Mouse (Mus musculus) embryo, embryonic 11.5 days (tissue): ENCODE measurements at regions not wholly inside any gene's neighbourhood (a gene's known extent, or its start where the extent isn't known, plus 50 kb on each side); places are given as distances from the start of the nearest gene placed in this dataset.

Experiments
- DNase-seq: peaks from one replicate; pipeline ENCODE4 v3.0.0-alpha.2; 2012; ENCODE audit warnings: low read depth, low spot score

DNA sequence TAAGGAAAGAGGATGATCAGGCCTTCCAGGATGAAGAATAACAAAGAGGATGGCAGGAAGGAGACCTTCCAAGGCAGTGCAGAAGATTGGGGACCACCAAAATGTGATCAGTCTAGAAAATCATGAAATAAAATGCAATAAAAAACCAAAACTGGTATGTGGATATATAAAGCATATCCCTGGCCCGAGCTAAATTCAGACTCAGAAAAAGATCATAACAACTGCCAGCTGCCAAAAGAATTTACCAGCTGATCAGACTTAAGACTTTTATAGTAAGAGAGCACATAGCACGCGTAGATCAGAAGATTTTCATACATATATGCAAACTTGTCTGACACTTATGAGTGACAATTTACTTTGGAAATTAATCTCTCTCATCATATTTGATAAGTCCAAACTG lies 767.5 kb upstream of the Zeb2 start:
- DNase-seq: no peak

DNA sequence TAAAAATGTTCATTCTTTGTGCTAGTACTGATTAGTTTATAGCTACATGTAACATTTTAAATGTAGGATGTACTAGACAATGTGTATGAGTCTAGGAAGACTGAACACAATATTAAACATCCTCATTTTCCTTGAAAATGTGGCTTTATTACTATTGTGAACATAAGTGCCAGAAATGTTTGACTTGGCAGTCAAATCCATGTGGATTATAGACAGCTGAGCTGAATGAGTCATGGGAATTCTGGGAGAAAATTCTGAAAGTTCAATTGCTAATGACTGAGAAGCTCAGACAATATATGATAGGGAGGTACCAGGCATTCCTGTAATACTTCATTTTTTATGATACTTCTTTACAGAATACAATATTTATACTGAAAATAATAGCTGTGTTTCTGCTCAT lies 761.5 kb upstream of the Zeb2 start:
- DNase-seq: no peak

DNA sequence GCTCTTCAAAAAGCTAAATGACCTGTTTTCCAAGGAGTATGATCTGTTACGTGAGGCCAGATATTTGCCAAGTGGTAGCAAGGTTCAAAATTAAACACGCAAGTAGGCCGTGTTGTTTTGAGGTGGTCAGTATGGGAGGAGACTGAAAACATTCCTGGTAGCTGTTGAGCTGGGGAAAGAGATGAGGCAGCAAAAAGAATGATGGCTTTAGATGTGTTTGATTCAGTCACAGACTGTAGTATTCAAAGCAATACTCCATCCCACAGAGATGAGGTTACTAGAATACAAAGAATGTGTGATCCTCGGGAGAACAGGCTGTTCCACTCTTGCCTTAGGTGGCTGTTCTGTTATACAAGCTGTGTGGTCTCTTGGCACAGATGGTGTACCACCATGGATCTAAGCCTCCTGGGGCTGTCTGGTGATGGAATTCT lies 742.7 kb upstream of the Zeb2 start:
- no peak for DNase-seq

DNA sequence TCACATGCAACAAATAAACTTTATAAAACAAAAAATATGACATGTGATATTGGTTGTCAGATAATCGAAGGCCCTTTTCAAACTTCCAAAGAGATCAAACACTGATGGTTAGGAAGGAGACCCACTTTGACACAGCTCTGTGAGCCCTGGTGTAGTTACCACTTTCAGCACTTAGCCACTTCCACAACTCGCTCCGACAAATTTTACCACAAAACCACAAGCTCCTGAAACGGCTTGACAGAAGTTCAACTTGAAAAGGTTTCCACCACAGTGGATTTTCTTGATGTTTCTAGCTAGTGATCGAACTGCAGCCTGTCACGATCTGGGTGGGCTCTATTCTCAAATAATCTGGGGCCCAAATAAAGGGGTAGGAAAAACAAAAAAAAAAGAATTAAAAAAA lies 742.2 kb upstream of the Zeb2 start:
- DNase-seq: no peak

DNA sequence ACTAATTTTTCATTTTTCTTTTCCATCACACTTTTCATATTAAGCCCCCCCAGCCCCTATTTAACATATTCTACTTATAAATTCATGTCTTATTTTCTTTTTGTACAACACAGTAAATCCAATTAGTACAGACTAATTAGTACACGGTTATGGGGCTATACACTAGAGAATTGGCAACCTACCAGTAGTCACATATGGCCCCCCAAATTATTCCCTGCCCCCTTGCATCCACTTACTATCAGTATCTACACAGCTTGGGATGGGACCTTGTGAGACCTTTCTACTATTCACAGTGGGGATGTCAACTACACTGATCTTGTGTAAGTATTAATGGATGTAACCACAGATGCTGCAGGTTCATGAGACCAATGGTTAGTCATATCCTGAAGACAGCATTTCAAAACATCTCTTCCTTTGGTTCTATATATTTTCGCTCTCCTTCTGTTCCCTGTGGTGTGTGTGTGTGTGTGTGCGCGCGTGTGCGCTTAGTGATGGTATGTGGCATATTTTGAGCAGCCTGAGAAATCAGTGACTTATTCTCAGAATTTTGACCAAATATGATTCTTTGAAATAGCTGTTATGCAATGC lies 732.9 kb upstream of the Zeb2 start:
- no peak for DNase-seq

DNA sequence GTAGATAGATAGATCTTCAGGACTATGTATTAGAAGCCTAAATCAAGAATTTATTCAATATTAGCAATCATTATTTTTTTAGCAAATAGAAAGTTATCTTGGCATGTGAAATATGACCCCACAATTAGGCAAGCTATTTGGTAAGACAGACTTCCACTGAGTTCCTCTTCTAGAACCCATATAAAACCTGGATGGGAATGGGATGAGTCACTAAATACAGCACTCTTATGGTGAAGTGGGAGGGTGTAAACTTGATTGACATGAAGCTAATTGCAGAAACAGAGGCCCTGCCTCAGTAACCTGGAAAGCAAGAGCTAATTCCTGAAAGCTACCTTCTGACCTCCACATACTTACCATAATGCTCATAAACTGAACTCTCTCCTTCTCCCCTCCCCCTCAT lies 723.2 kb upstream of the Zeb2 start:
- DNase-seq: no peak

DNA sequence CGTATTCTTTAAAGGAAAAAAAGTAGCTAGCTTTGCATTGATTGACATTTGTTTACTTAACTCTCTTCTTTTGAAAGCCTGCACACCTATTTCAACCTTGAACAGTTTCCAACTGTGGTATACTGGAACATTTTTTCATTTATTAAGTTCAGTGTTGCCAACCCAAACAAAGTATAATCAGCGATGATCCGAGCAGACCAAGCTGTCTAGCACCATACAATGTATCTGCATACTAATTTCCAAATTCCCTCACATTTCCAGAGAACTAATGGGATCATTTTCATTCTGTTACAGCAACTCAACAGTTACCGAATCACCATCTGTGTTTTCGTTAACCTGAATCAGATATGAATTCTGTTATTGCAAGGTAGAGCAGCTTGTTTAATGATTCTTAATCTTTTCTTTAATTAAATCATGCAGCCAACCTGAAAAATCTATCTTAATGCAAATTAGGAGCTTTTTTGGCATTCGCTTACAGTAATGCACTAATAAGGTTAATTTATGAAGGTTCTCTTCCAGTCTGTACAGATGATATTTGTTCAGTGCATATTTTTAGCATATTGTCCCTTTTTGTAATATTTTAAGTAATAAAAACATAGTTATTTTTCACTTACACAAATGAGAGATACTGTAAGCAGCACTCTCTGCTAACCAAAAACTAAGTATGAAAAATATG lies 719.5 kb upstream of the Zeb2 start:
- no peak for DNase-seq

DNA sequence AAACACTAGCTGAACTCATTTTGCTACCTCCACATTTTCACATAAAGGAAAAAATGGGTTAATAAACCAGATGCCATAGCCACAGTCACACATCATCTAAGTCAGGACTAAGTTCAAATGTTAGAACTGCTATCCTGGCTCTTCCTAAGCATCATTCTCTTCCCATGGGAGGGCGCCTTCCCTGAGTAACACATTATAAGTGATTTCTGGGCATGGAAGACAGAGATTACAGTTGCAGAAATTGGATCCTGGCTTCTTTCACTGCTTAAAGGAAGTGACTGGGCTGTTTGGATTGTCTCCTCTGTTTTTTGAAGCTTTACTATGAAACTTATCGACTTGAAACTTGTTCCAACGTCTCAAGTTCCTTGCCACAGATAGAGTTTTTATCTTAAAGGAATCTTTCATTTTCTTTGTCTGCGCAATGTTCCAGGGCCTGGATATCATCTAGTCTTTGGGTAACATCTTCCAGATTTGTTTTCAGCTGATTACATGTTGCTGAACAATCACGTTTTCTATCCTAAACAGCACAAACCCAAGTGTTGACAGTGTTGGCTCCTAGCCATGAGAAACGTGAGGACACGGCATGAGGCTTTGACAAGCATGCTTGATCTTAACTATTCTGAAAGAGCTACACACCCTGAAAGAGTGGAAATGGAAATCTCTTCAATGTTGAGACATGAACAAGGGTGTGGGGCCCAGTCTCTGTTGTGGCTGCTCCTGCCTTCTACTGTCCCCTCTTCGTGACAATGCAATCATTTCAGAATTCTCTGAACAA lies 700.9 kb upstream of the Zeb2 start:
- no peak for DNase-seq

DNA sequence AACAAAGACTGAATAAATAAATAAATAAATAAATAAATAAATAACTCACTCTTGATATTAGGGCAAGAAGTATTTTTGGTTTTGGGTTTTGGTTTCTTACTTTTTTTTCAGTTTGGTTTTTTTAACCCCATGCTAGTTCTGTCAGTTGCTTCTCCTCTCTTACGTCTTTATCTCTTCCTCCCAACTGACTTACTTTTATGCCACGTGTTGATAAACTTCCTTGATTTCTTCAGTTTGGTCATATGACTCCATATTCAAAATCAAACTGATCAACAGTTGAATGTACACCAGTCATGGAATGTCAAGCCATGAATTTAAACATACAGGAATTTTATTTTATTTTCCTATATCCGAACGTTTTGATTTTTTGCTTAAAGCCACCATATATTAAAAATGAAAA lies 697.5 kb upstream of the Zeb2 start:
- no peak for DNase-seq

DNA sequence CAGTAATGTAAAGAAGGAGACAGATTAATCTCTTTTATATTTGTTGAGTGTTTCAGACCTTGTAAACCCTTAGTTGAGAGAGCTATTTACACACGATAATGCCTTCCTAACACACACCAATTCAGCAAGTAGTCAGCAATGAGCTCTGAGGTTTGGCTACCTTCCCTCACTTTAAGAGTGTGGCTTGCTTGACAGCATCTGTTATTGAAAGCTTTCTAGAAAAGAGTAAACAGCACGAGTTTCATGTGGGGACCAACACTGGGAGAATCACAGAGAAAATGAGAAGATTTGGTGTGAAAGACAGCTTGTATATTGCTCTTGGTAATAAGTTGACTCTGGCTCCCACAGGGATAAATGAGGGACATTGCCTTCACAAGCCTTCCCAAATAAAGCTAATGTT lies 688.1 kb upstream of the Zeb2 start:
- DNase-seq: no peak

DNA sequence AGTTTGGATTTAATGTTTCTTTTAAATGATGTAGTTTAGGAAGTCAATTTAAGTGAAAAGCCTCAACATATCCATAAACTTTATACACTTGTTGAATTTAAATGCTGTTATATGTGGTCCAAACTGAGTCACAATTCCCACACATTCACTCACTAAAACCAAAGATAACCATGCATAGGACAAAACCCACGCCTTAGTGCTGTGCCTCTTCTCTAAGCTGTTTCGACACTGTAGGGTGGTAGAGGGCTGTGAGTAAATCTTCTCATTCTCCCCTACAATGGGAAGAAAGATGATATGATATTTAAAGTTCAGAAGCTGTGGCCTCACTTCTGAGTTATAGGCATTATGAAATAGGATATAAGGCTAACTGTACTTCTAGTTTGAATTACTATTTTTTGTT lies 682.9 kb upstream of the Zeb2 start:
- DNase-seq: no peak

DNA sequence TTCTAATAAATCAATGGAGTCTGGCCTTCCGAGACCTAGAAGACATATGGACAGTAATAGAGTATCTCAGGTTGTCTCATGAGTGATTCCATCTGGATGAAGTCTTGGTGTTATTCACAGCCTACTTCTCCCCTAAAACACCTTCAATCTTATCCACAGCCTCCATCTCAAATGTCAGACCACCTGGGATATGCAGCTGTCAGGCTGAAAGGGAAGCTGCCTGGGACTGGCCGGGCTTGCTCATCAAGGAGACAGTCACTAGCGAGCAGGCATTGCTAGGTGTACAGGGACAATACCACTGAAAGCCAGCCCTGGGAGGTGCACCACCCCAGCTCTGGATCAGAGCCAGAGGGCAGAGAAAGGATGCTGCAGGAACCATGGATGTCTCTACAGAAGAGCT lies 676.4 kb upstream of the Zeb2 start:
- DNase-seq: no peak

DNA sequence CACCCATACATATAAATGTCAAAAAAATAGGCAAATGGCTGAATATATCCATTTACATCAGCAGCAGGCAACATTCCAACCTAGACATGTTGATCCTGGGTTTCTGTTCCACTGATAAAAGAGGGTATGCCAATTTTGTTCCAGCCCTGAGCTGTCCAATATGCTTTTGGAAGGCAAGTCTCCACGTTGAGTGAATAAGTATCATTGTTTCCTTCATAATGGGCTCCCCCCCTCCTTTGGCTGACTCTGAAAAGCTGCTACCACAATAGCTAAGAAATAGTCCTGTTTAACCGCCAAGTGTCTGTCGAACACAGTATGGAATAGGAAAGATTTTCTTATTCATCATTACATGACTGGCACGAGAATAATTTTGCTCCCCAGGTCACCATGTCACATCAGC lies 672.5 kb upstream of the Zeb2 start:
- DNase-seq: no peak

DNA sequence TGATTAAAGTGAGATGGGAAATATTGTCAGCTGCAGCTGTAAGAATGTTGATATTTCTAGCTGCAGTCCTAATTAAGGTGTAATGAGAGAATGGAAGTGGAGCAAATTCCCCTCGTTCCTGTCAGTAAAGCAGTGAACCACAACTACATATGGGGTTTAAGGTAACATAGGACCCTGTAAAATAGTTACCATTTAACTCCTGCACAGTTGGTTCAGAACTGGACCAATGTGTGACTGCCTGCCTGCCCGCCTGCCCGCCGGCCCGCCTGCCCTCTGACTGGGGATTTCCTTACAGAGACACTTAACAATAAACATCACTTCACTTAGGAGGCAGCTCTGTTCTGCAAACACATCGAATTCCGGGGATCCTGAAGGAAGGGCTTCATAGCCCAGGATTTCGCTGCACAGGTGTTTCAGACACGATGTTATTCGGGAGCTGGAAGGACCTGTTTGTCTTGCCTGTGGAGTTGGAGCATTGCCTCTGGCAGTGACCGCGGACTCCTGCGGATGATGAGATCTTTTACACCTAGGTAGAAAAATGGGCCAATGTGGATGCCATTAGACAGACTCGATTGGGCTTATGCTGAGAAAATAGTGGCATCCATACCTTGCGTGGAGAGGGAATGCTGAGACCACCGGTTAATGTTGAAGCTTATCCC lies 670.7 kb upstream of the Zeb2 start:
- DNase-seq: no peak

DNA sequence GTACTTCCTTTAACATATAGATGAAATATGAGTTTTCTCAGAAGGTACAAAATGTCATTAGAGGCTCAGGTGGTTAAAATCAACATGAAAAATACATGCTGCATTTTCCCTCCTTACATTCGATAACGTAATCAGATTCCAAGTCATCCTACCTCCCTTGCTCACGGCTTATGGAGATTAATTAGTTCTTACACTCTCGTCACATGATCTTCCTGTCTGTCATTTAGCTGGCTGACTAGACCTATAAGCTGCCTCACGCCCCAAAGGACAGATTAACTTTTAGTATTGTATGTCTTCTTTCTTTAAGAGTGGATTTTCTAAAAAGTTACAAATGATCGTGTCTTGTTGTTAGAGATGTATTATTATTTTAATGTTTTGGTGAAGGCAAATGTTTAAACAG lies 669.6 kb upstream of the Zeb2 start:
- no peak for DNase-seq

DNA sequence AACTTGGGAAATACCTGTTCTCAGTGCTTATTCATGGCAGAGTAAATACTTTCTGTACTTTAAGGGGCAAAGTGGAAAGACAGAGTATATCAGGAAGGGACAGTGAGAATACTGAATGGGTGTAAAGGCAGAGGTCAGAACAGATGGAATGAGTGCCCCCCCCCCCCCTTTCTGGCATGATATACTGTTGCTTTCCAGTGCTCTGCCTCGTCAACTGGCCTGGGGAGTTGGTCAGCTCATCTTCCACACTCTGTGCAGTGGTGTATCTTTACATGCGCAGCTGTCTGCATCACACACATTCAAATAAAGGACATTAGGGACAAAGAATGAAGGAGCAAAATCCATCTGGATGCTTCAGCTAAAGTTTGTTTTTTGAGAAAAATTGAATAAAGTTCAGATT lies 668.5 kb upstream of the Zeb2 start:
- no peak for DNase-seq

DNA sequence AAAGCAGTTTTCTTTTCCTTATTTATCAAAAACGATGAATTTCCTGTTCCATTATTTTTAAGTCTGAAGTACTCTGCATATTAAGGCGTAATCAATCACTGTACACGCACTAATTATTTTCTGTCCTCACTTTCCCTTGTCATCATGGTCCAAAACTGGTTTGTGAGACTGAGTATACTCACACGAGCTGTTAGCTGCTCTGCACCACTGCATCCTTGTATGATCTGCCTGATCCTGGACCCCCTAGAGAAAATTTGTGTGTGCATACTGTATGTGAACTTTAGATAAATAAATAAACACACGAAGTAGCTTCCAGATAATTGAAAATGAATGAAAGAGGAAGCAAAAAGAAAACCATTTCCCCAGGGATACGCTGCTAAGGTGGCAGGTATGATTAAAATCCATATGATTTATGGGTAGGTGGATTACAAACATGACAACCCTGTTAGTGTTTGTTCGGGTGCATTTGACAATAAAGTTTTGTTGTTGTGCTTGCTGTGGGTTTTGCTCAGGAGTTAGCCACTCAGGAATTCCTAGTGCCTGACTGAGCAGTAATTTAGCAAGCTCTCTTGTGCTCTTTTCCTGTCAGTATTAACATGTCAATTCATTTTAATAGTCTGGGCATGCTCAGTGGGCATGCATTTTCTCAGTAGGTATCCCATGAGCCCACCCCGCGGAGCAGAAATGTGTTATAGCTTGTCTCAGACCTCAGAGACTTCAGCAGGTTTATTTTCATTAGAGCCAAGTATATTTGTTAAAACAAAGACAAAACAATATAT lies 666.6 kb upstream of the Zeb2 start:
- DNase-seq: no peak

DNA sequence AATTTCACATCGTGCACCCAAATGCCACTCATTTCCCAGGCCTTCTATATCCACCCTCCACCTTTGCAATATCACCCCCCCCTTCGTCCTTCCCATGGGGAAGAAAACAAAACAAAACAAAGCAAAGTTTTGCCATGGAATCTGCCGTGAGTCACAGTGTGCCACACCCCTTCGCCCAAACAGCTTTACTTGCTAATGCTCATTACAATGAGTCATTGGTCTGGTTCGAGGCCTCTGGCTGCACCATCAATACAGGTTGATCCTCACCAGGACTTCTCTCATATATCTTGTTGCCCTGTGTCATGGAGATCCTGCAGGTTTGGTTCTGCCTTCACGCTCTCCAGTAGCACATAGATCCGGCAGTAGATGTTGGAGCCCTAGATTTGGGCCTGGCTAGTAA lies 660.3 kb upstream of the Zeb2 start:
- DNase-seq: no peak

DNA sequence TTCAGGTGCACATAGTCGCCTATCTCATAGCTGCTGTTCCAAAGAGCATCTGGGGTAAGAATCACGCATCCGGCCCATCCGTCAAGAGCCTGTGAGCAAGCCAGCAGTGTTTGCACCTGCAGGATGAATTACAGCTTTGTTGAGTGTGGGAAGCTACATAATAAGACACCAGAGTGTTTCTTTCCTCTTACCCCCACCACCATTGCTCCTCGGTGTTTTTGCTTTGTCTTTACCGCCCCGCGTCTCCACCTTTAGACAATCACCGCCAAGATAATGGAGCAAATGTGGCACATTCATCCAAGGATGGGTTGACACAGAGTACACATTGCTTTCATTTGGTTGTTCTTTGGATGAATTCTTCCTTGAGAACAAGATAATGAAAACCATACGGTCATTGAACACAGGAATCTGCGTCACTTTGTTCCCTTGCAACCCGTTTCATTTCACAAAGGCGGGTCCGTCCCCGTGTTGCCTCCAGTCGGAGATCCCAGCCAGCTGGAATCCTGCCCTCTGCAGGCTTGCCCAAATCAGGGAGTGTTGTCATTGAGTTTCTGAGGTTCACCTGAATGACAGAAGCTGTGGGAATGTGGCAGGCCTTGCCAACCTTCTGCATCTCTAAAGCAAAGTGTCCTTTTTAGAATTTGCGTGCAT lies 659.4 kb upstream of the Zeb2 start:
- no peak for DNase-seq

DNA sequence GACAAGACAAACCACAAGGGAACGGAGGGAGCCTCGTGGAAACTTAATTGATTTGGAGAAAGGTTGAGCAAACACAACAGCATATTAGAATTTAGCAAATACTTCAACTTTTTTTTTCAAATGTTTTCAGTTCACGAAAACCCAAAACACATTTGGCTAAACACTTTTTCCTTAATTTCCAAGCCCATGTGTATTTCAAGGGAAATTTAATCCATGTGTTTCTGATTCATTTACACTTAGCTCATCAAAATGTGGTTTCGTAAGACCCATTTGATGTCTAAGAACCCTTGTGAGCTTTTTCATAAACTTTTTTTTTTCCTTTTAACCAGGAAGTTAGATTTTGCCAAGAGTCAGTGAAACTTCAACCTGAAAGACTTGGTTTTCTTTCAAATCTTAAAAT lies 658.5 kb upstream of the Zeb2 start:
- no peak for DNase-seq

DNA sequence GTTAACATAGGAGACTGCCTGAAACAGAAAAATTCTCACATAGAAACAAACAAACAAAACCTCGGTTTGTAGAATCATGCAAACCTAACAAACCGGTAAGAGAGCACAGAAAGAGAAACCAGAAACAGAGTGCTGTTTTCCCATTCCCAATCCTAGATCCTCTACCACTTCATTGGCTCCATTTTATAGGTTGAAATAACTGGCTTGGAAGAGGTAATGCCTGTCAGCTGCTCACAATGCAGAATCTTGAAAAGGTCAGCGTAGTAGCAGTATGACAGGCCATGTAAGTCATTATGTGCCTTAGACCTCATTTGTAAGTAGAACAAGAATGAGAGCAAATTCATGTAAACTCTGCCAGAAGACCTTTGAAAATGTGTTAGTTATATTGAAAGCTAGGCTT lies 657.2 kb upstream of the Zeb2 start:
- no peak for DNase-seq
